16 mouse cellular contexts compared by ENCODE assay signal in genomic region chr3:133428003-133428402, GRCm38 (mm10).
"Had no signal": no experiment of that assay in that cellular context is flagged by ENCODE, and none has a peak within 500 bp of the region (broad histone marks: within the 10 kb centered on the region; RNA-seq: fewer than 3 reads in every experiment).

No protein-coding gene starts in this region.

- H3K4me2 ChIP-seq: neural tube, embryonic 13.5 days; neural tube, embryonic 15.5 days; stomach, embryonic 15.5 days had no signal

- H3K4me3 ChIP-seq: neural tube, embryonic 13.5 days; neural tube, embryonic 15.5 days; stomach, embryonic 15.5 days had no signal

- H3K36me3 ChIP-seq: neural tube, embryonic 13.5 days; neural tube, embryonic 15.5 days; stomach, embryonic 15.5 days had no signal

- H3K27me3 ChIP-seq: neural tube, embryonic 13.5 days; neural tube, embryonic 15.5 days; stomach, embryonic 15.5 days had no signal

- H3K27ac ChIP-seq: neural tube, embryonic 13.5 days; neural tube, embryonic 15.5 days; stomach, embryonic 15.5 days; stomach, postnatal 0 days had no signal

- DNase-seq: retina, postnatal 1 day; right cerebral cortex, adult 18-20 months; right cerebral cortex, postnatal 14 days; right cerebral cortex, postnatal 25 days; right cerebral cortex, postnatal 4 days; spleen, adult 18-20 months; thymus, adult 18-20 months; thymus, adult 2 months; thymus, postnatal 14 days; thymus, postnatal 25 days; thymus, postnatal 36 days; thymus, postnatal 4 days had no signal

- H3K9ac ChIP-seq: neural tube, embryonic 13.5 days; neural tube, embryonic 15.5 days; stomach, embryonic 15.5 days had no signal

- H3K4me1 ChIP-seq: neural tube, embryonic 13.5 days; neural tube, embryonic 15.5 days; stomach, embryonic 15.5 days had no signal

- H3K9me3 ChIP-seq: neural tube, embryonic 13.5 days; neural tube, embryonic 15.5 days; stomach, embryonic 15.5 days had no signal
